Mouse (Mus musculus) MEL-GATA-1-ER (cell line): ENCODE measurements around the gene Rnaseh2a.

ENCODE experiments used
- DNase-seq: peaks from one replicate; pipeline ENCODE4 v3.0.0-alpha.2; 2012; ENCODE audit warnings: low read depth; ENCODE audit errors: extremely low read depth

The Rnaseh2a gene

GRCm38 (mm10) chr8:84969241-84970134, at the start of gene Rnaseh2a, which contains the start of the genes Gm49661 and Prdx2:
Gene Rnaseh2a (minus strand): TSS chr8:84969767.
Gene Gm49661 (minus strand): TSS chr8:84969433.
Gene Prdx2 (plus strand): TSS chr8:84969587.
- DNase-seq = no peak

- no peak for DNase-seq
Measured at GRCm38 (mm10) chr8:85017209-85017608, 47.6 kb upstream of the Rnaseh2a start.

GRCm38 (mm10) chr8:85016724-85017123, 47.2 kb upstream of the Rnaseh2a start:
- no peak for DNase-seq

GRCm38 (mm10) chr8:85014431-85014830, 44.9 kb upstream of the Rnaseh2a start, which contains the start of gene Best2:
Gene Best2 (minus strand): TSS chr8:85014531.
- no peak for DNase-seq

GRCm38 (mm10) chr8:85013230-85013840, 43.8 kb upstream of the Rnaseh2a start:
- no peak for DNase-seq

- no peak for DNase-seq
Measured at GRCm38 (mm10) chr8:85011242-85011641, 41.7 kb upstream of the Rnaseh2a start.

GRCm38 (mm10) chr8:85007686-85008085, 38.1 kb upstream of the Rnaseh2a start:
- DNase-seq = no peak

GRCm38 (mm10) chr8:84997649-84998295, 28.2 kb upstream of the Rnaseh2a start:
- DNase-seq = peak; percentile 89

GRCm38 (mm10) chr8:84996978-84997377, 27.4 kb upstream of the Rnaseh2a start:
- no peak for DNase-seq

GRCm38 (mm10) chr8:84995680-84996079, 26.1 kb upstream of the Rnaseh2a start:
- no peak for DNase-seq

- DNase-seq = no peak
Measured at GRCm38 (mm10) chr8:84994375-84994774, 24.8 kb upstream of the Rnaseh2a start.

GRCm38 (mm10) chr8:84990836-84991235, 21.3 kb upstream of the Rnaseh2a start:
- no peak for DNase-seq

- DNase-seq = peak; percentile 97
Measured at GRCm38 (mm10) chr8:84990349-84990748, 20.8 kb upstream of the Rnaseh2a start, which contains the start of gene Hook2. Gene Hook2 (plus strand): TSS chr8:84990603.

GRCm38 (mm10) chr8:84989810-84990209, 20.2 kb upstream of the Rnaseh2a start:
- DNase-seq = no peak

- no peak for DNase-seq
Measured at GRCm38 (mm10) chr8:84989311-84989731, 19.8 kb upstream of the Rnaseh2a start.

GRCm38 (mm10) chr8:84987903-84988302, 18.3 kb upstream of the Rnaseh2a start:
- DNase-seq = no peak

- DNase-seq = no peak
Measured at GRCm38 (mm10) chr8:84987388-84987787, 17.8 kb upstream of the Rnaseh2a start.

GRCm38 (mm10) chr8:84986379-84986945, 16.9 kb upstream of the Rnaseh2a start:
- no peak for DNase-seq

- no peak for DNase-seq
Measured at GRCm38 (mm10) chr8:84985684-84986378, 16.3 kb upstream of the Rnaseh2a start.

- DNase-seq = no peak
Measured at GRCm38 (mm10) chr8:84985049-84985683, 15.6 kb upstream of the Rnaseh2a start.
